Mouse (Mus musculus) heart, adult 2 months (tissue): ENCODE data around the gene Cfb.

ENCODE experiments used
- CTCF ChIP-seq: fragments of 200-600 bp; IDR thresholded peaks from 2 replicates; pipeline ENCODE4 v1.8.1; 2022; ENCODE audit warnings: antibody characterized with exemption, mild to moderate bottlenecking, moderate library complexity
- EP300 ChIP-seq: fragments of 200-500 bp; IDR thresholded peaks from 2 replicates; pipeline ENCODE4 v1.6.1; 2011; ENCODE audit warnings: low read depth, low read length, control low read depth; ENCODE audit not compliant: insufficient read depth

DNA sequence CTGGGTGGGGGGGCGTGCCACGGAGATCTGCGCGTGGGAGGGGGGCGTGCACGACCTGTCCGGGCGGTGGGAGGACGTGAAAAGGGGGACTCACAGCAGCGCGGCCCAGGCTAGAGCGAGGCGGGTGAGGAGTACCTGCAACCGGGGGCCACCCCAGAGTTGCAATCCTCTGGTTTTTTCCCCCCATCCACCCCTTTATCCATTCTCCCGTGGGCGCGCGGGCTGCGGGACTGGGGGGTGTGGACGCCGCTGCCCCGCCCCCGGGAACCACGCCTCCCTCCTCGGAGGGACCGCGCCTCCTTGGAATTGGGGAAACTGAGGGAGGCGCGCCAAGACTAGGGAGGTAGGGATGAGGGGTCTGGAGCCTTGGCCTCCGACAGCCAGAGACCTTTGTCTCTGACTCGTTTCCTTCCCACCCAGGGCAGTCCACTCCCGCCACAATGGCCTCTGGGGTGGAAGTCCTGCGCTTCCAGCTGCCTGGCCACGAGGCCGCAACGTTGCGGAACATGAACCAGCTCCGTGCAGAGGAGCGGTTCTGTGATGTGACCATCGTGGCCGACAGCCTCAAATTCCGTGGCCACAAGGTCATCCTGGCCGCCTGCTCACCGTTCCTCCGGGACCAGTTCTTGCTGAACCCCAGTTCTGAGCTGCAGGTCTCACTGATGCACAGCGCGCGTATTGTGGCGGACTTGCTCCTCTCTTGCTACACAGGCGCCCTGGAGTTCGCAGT, 32.6 kb upstream of the Cfb start:
- TF ChIP-seq CTCF, result no peak
- TF ChIP-seq EP300, result no peak
